Mouse (Mus musculus): ENCODE measurements around the gene Izumo2.
A peak's percentile ranks its signal among the peaks of the same experiment; 100 is the strongest.
"Not testable (repeated sequence)": the region's sequence is repeated elsewhere in the genome, so short reads cannot be mapped to it uniquely, and the experiment has no call there.

The Izumo2 gene

DNA sequence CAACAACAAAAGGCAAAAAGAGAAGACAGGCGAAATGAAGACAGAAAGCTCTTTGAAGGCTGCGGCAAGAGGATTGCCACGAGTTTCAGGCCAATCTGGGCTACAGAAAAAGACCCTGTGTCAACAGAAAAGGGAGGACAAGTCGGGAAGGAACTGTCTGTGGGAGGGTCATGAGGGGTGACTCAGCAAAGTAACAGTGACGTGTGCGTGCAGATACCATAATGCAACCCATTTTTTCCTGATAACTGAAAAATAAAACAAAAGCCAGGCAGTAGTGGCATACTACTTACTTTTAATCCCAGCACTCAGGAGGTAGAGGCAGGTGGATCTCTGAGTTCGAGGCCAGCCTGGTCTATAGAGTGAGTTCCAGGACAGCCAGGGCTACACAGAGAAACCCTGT is 10.6 kb upstream of the Izumo2 start:
- DNase-seq (ENCODE audit: low spot score in 2 of 2), result no peak

- DNase-seq (ENCODE audit: low spot score in 2 of 2), result peak in 1 of 2 experiments; percentile 33
Measured at GRCm38 (mm10) chr7:44701921-44702320, 6.6 kb upstream of the Izumo2 start.

DNA sequence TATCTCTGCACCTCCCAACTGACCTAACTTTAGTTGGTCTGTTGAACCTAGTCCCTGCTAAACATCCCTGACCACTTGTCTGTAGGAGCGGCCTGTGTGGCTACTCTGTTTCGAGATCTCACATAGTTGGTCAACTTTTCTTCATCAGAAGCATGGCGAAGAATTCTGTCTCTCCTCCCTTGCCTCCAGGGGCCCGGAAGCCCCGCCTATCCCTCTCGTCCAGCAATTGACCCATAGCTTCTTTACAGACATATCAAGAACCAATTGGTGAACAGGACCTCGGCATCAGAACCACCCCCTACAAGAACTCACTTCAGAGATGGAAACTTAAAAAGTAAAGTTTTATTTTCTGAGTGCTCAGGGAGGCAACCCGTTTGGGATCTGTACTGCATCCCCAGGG is 5.6 kb upstream of the Izumo2 start:
- DNase-seq (ENCODE audit: low spot score in 2 of 2), result no peak

- DNase-seq (ENCODE audit: low spot score in 2 of 2), result peak in 1 of 2 experiments; percentile 20
Measured at GRCm38 (mm10) chr7:44704363-44704762, 4.2 kb upstream of the Izumo2 start.

DNA sequence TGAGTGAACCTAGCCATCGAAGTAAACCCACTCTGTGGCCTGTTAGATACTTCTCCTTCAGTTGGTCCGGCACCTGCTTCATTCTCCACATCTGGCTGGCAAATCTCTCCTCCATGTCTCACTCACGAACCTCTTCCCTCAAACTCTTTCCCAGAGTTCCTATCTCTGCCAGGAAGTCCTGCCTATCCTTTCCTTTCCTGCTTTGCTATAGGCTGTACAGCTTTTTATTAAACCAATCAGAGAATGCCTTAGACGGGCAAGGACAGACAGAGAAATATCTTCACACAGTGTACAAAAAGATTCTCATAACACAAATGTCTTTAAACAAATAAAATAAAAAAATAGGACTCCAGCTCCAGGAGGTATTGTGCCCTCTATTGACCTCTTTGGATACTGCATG is 3.5 kb upstream of the Izumo2 start:
- DNase-seq (ENCODE audit: low spot score in 2 of 2), result no peak

GRCm38 (mm10) chr7:44706322-44706721 is 2.2 kb upstream of the Izumo2 start:
- DNase-seq (ENCODE audit: low spot score in 2 of 2), result no peak

DNA sequence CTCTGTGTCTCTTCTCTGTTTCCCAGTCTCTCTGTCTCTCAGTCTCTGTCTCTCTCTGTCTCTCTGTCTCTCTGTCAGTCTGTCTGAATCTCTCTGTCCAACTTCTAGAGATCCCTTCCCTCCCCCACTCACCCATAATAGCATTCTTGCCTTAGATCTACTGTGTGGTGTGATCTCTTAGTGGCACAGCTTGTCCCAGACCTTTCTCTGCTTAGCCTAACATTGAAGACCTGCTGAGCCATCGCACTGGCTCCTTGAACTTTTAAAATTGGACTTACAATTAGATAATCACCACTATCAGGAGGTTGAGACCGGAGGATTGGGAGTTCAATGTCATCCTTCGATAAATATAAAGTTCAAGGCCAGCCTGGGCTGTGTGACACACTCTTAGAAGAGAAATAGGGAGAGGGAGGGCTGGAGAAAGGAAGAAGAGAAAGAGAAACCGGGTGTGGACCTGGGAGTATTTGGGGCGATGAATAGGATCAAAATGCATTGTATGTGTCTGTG is 1.3 kb upstream of the Izumo2 start:
- no peak for DNase-seq (ENCODE audit: low spot score in 2 of 2)

DNA sequence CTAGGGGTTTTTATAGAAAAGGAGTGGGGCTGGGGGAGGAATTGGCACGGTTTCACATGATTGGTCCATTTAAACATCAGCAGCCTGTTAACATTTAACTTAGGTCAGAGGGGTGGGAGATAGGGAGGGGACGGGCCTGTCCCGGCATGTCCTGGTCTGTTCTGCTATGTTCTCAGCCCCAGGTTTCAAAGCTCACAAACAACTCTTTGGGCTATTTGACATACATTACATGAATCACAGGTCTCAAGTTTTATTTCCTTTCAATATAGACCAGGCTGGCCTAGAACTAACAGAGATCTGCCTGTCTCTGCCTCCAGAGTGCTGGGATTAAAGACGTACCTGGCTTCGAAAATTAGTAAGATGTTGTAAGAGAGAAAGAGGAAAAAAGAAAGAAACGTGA is 449 bp upstream of the Izumo2 start:
- not testable (repeated sequence) for DNase-seq (ENCODE audit: low spot score in 2 of 2)

DNA sequence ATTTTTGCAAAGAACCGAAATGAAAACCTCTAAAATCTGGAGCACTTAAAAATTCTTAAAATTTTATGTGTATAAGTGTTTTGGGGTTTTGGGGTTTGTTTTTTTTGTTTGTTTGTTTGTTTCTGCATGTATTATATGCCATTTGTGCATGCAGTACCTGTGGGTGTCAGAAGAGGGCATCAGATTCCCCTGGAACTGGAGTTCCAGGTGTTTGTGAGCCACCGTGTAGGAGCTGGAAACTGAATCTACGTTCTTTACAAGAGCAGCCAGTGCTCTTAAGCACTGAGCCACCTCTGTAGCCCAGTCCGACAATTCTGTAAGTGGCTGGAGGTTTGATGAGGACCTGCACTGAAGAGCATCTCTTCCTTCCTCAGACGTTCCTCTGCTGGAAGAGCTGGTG is 1.3 kb downstream of the Izumo2 start:
- DNase-seq (ENCODE audit: low spot score in 2 of 2), result no peak

- DNase-seq (ENCODE audit: low spot score in 2 of 2), result no peak
Measured at GRCm38 (mm10) chr7:44722058-44722457, 13.5 kb downstream of the Izumo2 start.

GRCm38 (mm10) chr7:44724316-44724715 is 15.8 kb downstream of the Izumo2 start:
- DNase-seq (ENCODE audit: low spot score in 2 of 2), result no peak

- peak in 1 of 2 experiments; percentile 22 for DNase-seq (ENCODE audit: low spot score in 2 of 2)
Measured at GRCm38 (mm10) chr7:44726343-44726742, 17.8 kb downstream of the Izumo2 start.

DNA sequence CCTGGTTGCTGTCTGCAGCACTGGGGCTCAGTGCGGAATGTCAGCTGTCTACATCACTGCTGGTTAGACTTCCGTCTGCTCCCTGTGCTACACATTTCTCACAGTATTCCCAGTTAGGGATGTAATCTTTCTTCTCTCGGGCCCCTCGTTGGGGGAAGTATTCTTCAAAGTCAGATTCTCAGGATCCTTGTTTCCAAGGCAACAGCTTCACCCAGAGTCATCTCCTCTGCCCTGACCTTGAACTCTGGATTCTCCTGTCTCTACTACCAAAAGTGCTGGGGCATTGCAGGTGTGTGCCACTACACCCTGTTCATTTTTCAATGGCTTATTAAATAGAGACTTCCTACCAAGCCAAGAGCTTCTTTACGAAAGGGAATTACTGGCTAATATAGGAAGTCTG is 18.6 kb downstream of the Izumo2 start:
- DNase-seq (ENCODE audit: low spot score in 2 of 2), result no peak

DNA sequence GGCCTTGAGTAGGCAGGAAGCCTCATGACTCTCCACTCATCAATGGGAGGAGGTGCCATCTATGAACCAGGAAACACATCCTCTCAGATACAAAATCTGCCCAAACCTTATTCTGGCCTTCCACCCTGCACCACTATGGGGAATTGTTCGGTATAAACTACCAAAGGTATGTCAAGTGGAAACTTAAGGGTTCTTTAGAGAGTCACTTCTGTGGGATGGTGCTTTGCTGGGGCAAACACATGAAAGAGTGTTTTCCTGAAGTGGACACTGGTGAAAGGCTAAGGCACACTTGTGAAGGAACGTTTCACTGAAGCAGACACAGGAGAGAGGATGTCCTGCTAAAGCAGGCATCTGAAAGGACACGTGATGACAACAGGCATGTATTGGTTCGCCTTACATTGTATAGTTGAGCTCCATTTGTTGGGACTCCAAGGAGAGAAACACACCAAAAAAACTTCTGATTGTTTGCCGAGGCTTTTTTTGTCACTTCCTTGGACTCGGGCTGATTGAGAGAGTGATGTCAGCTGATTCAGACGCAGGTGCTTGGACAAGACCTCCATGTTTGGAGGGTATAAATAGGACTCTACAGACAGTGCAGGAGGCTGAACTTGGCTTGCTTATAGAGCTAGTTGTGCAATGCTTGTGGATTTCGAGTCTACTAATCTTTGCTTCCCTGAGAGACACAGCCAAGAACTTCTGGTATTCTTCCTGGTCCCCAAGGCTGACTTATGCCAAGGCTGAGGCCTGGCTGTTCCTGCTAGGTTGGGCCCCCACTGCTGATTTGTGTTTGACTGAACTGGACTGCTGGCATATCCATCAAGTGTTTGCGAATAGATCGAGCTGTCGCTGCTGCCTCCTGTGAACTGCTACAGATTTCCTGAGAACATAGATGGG is 19.8 kb downstream of the Izumo2 start:
- DNase-seq (ENCODE audit: low spot score in 2 of 2), result no peak

DNA sequence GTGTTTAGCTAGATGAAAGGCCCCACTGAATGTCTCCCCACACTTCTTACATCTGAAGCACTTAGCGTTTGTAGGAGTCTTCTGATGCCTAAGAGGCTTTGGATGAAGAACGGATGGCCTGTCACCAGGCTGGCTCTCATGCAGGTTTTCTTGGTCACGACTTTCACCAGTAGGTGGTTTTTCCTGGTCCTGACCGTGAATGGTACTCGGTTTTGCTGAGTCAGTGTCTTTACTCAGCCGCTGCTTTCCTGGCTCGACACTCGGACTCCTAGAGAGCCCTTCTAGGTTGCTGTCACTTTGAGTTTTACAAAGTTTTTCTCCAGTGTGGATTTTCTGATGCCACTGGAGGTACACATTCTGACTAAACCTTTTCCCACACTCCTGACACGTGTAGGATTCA is 25.2 kb downstream of the Izumo2 start:
- DNase-seq (ENCODE audit: low spot score in 2 of 2), result no peak

DNA sequence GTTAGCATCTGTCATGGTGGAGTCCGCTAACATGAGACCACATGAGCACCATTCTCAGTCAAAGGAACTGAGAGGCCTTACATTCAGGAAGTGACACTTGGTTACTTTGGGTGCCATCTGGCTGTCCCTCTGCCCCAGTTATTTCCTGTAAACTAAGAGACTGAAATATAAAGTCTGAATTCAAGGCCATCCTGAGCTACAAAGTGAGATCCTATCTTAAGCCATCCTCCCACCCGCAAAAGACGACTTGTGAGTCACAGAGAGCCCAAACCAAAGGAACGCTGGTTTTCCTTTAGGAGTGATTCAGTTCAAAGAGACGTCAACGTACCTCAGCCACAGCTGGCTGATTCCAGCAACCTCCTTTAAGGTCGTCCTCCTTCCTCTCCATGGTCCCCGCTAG is 32.8 kb downstream of the Izumo2 start:
- DNase-seq (ENCODE audit: low spot score in 2 of 2), result no peak

GRCm38 (mm10) chr7:44744270-44744669 is 35.7 kb downstream of the Izumo2 start:
- DNase-seq (ENCODE audit: low spot score in 2 of 2), result no peak

- peak; percentile 69 to 71 for DNase-seq (ENCODE audit: low spot score in 2 of 2)
Measured at GRCm38 (mm10) chr7:44745076-44745475, 36.5 kb downstream of the Izumo2 start.

DNA sequence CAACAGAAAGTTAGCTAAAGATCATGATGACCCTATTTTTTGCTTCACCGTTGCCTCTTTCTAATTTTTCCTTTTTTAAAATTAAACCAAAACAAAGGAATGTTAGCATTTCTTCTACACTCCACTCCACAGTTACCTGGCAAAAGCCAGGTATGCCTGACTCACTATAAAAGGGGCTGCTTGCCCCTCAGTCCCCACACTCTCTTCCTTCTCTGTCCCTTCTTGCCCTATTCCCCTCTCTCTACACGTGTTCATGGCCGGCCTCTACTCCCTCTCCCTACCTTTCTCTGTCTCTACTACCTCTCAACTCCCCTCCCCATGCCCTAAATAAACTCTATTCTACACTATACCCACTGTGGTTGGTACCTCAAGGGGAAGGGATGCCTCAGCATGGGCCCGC is 38.6 kb downstream of the Izumo2 start:
- no peak for DNase-seq (ENCODE audit: low spot score in 2 of 2)

- peak; percentile 89 to 95 for DNase-seq (ENCODE audit: low spot score in 2 of 2)
Measured at GRCm38 (mm10) chr7:44748101-44749044, 39.8 kb downstream of the Izumo2 start, which contains the start of gene Vrk3. Gene Vrk3, plus strand, starts transcription at chr7:44748413.

- not testable (repeated sequence) for DNase-seq (ENCODE audit: low spot score in 2 of 2)
Measured at GRCm38 (mm10) chr7:44750950-44751349, 42.4 kb downstream of the Izumo2 start, which contains the start of gene Zfp473. Gene Zfp473, minus strand, starts transcription at chr7:44751050.

GRCm38 (mm10) chr7:44757164-44757563 is 48.6 kb downstream of the Izumo2 start:
- no peak for DNase-seq (ENCODE audit: low spot score in 2 of 2)
